Comparison of ENCODE assay signal across 18 mouse cellular contexts in genomic region chr1:126747914-126748313, GRCm38 (mm10).
"Had no signal": no experiment of that assay in that cellular context is flagged by ENCODE, and none has a peak within 500 bp of the region (broad histone marks: within the 10 kb centered on the region; RNA-seq: fewer than 3 reads in every experiment).

No protein-coding gene starts in this region.

- H3K4me2 ChIP-seq: liver, embryonic 11.5 days; liver, embryonic 15.5 days; midbrain, embryonic 11.5 days; neural tube, embryonic 13.5 days; stomach, embryonic 15.5 days had no signal

- H3K4me1 ChIP-seq: liver, embryonic 15.5 days; stomach, embryonic 15.5 days had no signal

- H3K4me3 ChIP-seq: layer of hippocampus, adult 2 months; left cerebral cortex, adult 2 months; limb, embryonic 10.5 days; liver, embryonic 15.5 days; neural tube, embryonic 13.5 days; stomach, embryonic 15.5 days had no signal

- H3K9ac ChIP-seq: liver, embryonic 15.5 days; neural tube, embryonic 13.5 days; stomach, embryonic 15.5 days had no signal

- H3K27me3 ChIP-seq: liver, embryonic 15.5 days; neural tube, embryonic 13.5 days; stomach, embryonic 15.5 days had no signal

- H3K27ac ChIP-seq: kidney, postnatal 0 days; layer of hippocampus, adult 2 months; left cerebral cortex, adult 2 months; limb, embryonic 10.5 days; liver, embryonic 15.5 days; neural tube, embryonic 13.5 days; stomach, embryonic 15.5 days had no signal

- DNase-seq: kidney, adult 9 months; kidney, postnatal 4 days; lung, adult 2 months; lung, postnatal 4 days; right cerebral cortex, postnatal 14 days; thymus, adult 18-20 months; thymus, postnatal 14 days had no signal

- H3K9me3 ChIP-seq: limb, embryonic 10.5 days; liver, embryonic 15.5 days; neural tube, embryonic 13.5 days; stomach, embryonic 15.5 days had no signal

- ATAC-seq: lung, postnatal 0 days; midbrain, embryonic 16.5 days had no signal

- H3K36me3 ChIP-seq: limb, embryonic 10.5 days; liver, embryonic 15.5 days; neural tube, embryonic 13.5 days; stomach, embryonic 15.5 days had no signal
